Mouse (Mus musculus): Measurements from ENCODE around the gene Tenm4.

DNA sequence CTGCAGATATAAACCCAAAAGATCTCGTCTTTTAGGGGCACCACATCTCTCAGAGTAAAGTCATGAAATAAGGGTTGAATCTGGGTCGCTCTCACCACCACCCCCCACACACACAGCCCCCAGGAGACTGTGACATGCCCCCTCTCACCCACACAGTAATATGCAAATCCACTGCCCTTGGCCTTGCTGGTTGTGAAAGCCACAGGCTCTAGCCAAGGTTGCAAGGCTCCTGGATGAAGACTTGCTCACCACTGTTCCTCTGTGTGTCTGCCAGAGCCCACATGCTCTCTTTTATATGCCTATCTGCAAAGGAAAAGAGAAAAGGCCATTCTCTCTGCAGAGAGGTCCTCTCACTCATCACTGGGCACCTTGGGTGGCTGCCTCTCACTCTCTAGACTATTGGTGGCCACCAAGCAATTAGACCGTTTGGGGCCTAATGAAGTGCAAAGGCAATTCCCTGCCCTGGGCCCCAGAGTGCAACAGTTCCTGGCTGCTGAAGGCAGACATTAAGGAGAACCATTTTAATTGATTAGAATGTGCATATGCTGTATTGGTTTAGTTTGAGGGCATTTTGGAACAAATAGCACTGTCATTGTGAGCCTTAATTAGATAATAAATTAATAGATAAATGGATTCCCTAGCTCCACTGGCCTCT lies 433.2 kb downstream of the Tenm4 start:
- no peak for TF ChIP-seq CTCF (IDR thresholded peaks at IDR 0.05; ENCODE audit: low read depth)
- TF ChIP-seq EP300 (IDR thresholded peaks at IDR 0.05; ENCODE audit: low read depth): no peak

Data from liver, embryonic 14.5 days (tissue).